Mouse (Mus musculus) embryonic fibroblast, embryonic 13.5 days (primary cell): ENCODE results near the gene Iqschfp. TPM values are rescaled to one million over a fixed set of nuclear protein-coding genes. Genes with fewer than 3 reads are reported as not detected.

Experiments used
- H3K27ac ChIP-seq: 2 replicates; pipeline ENCODE4 v1.5.1; 2012; ENCODE audit warnings: low read length, control low read depth, inconsistent platforms; ENCODE audit not compliant: insufficient read depth
- H3K4me1 ChIP-seq: 2 replicates; pipeline ENCODE4 v1.6.1; 2011; ENCODE audit warnings: low read length; ENCODE audit not compliant: control insufficient read depth, insufficient read depth
- H3K4me3 ChIP-seq: 2 replicates; pipeline ENCODE4 v1.5.1; 2011; ENCODE audit warnings: mild to moderate bottlenecking, control low read depth, low read length; ENCODE audit not compliant: insufficient read depth
- CTCF ChIP-seq: IDR thresholded peaks from 2 replicates; pipeline ENCODE4 v1.5.1; 2011; ENCODE audit warnings: mild to moderate bottlenecking, control low read depth, low read length, moderate library complexity, borderline replicate concordance; ENCODE audit not compliant: insufficient read depth
- POLR2A ChIP-seq: IDR thresholded peaks from 2 replicates; pipeline ENCODE4 v1.6.1; 2011; ENCODE audit warnings: low read depth, mild to moderate bottlenecking, control low read depth, low read length, moderate library complexity
- polyA plus RNA-seq: library from polyadenylated mRNA; stranded (reverse); fragments of >200 nt; gene quantifications from 2 replicates; pipeline ENCODE4 v1.2.4, GENCODE M21; 2011; ENCODE audit warnings: low read depth; ENCODE audit not compliant: missing spikeins, insufficient read length

Iqschfp gene
- polyA plus RNA-seq, 1 experiment, result not detected

GRCm38 (mm10) chr3:67902517-67902916 lies 10.5 kb downstream of the Iqschfp start:
- Histone ChIP-seq H3K4me1 (no peaks in the 10 kb centered on the region), H3K4me3 (no peak overlapping the region), H3K27ac (no peak overlapping the region)
- TF ChIP-seq POLR2A (no peak), CTCF (no peak)

- no peaks in the 10 kb centered on the region for H3K4me1 ChIP-seq
- H3K27ac ChIP-seq, result no peak overlapping the region
- no peak overlapping the region for H3K4me3 ChIP-seq
- no peak for TF ChIP-seq POLR2A
- TF ChIP-seq CTCF, result no peak
These were observed 16.6 kb downstream of the Iqschfp start for GRCm38 (mm10) chr3:67908586-67908985.

- TF ChIP-seq CTCF (no peak), POLR2A (no peak)
- Histone ChIP-seq H3K4me1 (no peaks in the 10 kb centered on the region), H3K4me3 (no peak overlapping the region), H3K27ac (no peak overlapping the region)
These were observed 26.1 kb downstream of the Iqschfp start for GRCm38 (mm10) chr3:67918098-67918497.

- Histone ChIP-seq H3K4me3 (no peak overlapping the region), H3K27ac (no peak overlapping the region), H3K4me1 (no peaks in the 10 kb centered on the region)
- no peak for TF ChIP-seq POLR2A
- no peak for TF ChIP-seq CTCF
These were observed 26.7 kb downstream of the Iqschfp start for GRCm38 (mm10) chr3:67918634-67919259.

GRCm38 (mm10) chr3:67923095-67923494 lies 31.1 kb downstream of the Iqschfp start:
- no peak for TF ChIP-seq POLR2A
- TF ChIP-seq CTCF, result no peak
- Histone ChIP-seq H3K27ac (no peak overlapping the region), H3K4me1 (no peaks in the 10 kb centered on the region), H3K4me3 (no peak overlapping the region)

GRCm38 (mm10) chr3:67925453-67925852 lies 33.4 kb downstream of the Iqschfp start:
- TF ChIP-seq CTCF, result no peak
- no peak for TF ChIP-seq POLR2A
- Histone ChIP-seq H3K4me3 (no peak overlapping the region), H3K27ac (no peak overlapping the region), H3K4me1 (no peaks in the 10 kb centered on the region)

GRCm38 (mm10) chr3:67930424-67931133 lies 38.5 kb downstream of the Iqschfp start:
- Histone ChIP-seq H3K4me3 (no peak overlapping the region), H3K27ac (no peak overlapping the region), H3K4me1 (no peaks in the 10 kb centered on the region)
- no peak for TF ChIP-seq POLR2A
- TF ChIP-seq CTCF, result no peak

GRCm38 (mm10) chr3:67931181-67931580 lies 39.1 kb downstream of the Iqschfp start:
- TF ChIP-seq CTCF (no peak), POLR2A (no peak)
- Histone ChIP-seq H3K27ac (no peak overlapping the region), H3K4me1 (no peaks in the 10 kb centered on the region), H3K4me3 (no peak overlapping the region)

GRCm38 (mm10) chr3:67931914-67932313 lies 39.9 kb downstream of the Iqschfp start:
- TF ChIP-seq CTCF, result no peak
- TF ChIP-seq POLR2A, result no peak
- H3K4me1 ChIP-seq, result no peaks in the 10 kb centered on the region
- no peak overlapping the region for H3K4me3 ChIP-seq
- H3K27ac ChIP-seq, result no peak overlapping the region

GRCm38 (mm10) chr3:67935829-67936228 lies 43.8 kb downstream of the Iqschfp start:
- TF ChIP-seq POLR2A (no peak), CTCF (no peak)
- H3K4me1 ChIP-seq, result no peaks in the 10 kb centered on the region
- H3K4me3 ChIP-seq, result no peak overlapping the region
- no peak overlapping the region for H3K27ac ChIP-seq
